Mouse (Mus musculus): ENCODE results near the gene Dnah17.

The Dnah17 gene

GRCm38 (mm10) chr11:118085961-118086360 is 44.5 kb downstream of the Dnah17 start:
- no peak for DNase-seq (ENCODE audit: low spot score)

GRCm38 (mm10) chr11:118085176-118085575 is 45.3 kb downstream of the Dnah17 start:
- no peak for DNase-seq (ENCODE audit: low spot score)

- DNase-seq (ENCODE audit: low spot score), result no peak
Observed at GRCm38 (mm10) chr11:118084266-118084665, 46.2 kb downstream of the Dnah17 start.

DNA sequence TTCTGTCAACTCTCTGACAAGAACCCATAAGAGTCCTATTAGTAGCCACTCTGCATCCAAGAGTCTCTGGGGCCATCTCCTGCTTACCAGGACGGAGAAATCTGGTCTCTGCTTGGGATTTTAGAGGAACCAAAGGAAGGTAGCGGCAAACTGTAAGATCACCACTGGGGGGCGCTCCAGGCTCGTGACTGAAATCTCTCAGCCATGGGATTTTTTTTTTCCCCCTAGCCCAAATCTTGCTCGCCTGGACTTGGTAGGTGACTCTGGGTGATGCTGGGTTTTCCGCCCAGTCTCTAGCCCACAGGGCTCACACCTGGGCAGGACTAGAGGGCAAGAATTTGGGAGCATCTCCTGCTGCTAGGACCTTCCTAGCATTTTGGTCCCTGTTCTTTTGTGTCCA is 46.6 kb downstream of the Dnah17 start:
- DNase-seq (ENCODE audit: low spot score), result no peak

- no peak for DNase-seq (ENCODE audit: low spot score)
Observed at GRCm38 (mm10) chr11:118082294-118082693, 48.1 kb downstream of the Dnah17 start.

DNA sequence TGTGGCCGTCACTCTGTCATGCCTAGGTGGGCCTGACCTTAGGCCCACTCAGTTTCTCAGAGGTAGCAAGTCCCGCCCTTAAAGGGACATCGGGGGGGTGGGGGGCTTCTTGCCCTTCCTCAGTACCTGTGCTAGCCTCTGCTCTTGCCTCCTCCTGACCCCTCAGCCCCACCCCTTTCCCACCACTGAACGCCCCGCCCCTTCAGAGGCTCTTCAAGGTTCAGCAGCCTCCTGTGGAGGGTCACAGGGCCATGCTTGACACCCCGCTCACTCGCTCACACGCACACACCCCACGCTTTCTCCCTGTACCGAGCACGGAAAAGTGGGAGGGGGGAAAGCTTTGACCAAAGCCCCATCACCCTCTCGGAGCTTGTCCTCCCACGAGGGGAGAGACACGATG is 50.7 kb downstream of the Dnah17 start:
- DNase-seq (ENCODE audit: low spot score), result no peak

DNA sequence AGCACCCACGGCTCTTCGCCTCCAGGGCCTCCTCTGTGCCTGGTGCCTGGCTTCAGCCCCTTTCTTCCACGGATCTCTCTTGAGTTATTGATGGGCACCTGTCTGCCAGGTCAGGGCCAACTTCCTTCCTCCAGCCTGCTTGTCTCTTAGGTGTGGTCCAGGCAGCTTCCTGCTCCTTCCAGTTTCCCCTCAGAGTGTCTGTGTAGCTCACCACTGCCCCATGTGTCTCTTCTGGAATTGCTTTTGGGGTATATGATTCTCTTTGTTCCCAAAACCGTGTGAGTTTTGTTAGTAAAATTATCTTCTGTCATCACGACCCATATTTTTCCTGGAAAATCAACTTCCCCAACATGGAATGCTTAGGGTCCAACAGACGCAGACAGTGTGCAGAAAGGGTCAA is 53.5 kb downstream of the Dnah17 start:
- DNase-seq (ENCODE audit: low spot score), result no peak

DNA sequence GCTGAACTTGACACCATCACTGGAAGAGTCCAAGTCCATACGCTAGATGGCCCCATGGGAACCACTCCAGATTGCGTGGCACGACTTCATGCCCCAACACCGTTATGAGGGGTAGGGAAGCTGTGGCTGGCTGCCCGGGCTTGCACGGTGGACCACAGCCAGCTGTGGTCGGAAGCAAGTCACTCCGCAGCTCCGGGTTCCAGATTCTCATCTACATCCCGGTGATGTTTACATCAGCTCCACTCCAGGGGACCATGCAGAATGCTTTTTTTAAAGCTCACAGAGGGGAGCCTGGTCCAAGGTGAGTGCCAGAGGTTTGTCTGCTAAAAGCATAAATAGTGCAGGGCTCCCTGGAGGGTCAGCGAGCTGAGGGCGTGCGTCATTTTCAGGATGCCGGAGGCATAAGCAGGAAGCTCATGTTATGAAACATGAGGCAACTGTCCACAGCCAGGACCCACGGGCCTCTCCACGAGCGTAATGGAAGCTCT is 55.4 kb downstream of the Dnah17 start:
- DNase-seq (ENCODE audit: low spot score), result no peak

GRCm38 (mm10) chr11:118071227-118071912 is 59.1 kb downstream of the Dnah17 start:
- no peak for DNase-seq (ENCODE audit: low spot score)

GRCm38 (mm10) chr11:118068812-118069332 is 61.6 kb downstream of the Dnah17 start:
- no peak for DNase-seq (ENCODE audit: low spot score)

DNA sequence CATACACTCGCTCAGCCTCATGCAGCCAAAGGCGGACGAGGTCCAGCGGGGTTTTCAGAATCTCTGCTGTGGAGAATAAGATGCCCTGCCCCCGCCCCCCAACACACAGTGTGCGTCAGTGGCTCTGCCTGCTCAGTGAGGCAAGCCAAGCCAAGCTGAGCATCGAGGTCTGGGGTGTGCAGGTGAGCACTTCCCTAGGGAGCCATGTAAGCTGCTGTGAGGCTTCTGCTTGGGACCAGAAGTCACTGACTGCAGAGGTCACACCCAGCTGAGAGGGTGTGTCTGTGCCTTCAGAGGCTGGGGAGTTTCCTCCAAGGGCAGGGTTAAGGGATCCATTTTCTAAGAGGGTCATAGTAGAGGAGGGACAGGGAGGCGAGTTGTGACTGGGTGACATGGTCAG is 62.8 kb downstream of the Dnah17 start:
- no peak for DNase-seq (ENCODE audit: low spot score)

DNA sequence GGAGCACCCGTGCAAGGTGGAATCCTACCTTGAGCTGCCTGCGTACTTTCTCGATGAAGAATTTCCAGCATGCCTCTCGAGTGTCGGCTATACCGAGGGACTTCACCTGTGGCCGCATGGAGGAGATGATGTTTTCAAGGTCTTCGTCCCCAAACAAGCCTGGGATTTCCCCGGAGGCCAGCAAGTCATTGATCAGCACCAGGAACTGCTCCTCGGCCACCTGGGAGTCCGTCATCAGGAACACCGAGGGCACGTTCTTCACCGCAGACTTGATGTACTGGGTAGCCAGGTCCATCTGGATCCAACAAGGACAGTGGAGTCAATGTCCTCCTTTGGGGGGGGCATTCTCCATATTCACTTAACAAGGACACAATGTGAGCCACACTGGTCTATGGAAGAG is 70.4 kb downstream of the Dnah17 start:
- DNase-seq (ENCODE audit: low spot score), result no peak

DNA sequence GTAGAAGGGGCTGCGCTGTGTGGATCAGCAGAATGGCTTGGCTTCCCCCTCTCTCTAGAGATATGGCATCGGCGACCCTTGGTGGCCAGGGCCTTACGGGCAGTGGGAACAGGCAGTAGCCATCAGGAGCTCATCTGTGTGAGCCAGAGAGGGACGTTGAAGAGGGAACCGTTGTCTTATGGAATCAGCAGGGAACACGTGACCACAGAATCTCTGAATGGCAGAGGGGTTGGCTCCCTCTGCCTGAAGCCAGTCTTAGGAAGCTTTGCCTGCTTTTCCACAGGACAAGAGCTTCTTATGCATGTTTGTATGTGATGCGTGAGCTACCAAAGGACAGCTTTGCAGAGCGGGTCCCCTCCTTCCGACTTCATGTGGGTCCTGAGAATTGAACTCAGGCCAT is 71.6 kb downstream of the Dnah17 start:
- DNase-seq (ENCODE audit: low spot score), result no peak

DNA sequence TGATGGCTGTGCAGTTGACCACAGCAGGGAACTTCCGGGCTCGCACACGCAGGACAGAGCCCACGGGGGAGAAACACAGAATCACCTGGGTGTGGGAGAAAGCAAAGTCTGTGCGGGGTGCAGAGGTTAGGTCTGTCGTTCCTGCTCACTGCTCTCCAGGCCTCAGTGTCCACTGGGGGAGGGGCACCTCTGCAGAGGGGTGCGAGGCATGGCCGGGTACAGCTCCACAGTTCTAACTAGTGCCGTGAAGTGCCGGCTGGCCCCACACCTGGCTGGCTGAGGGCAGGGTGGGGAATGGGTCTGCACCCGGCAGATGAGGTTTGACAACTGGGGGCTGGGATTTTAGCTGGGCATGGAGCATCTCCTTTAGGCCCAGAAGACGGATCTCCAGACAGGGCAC is 72.1 kb downstream of the Dnah17 start:
- DNase-seq (ENCODE audit: low spot score), result no peak

GRCm38 (mm10) chr11:118050174-118050573 is 80.3 kb downstream of the Dnah17 start:
- no peak for DNase-seq (ENCODE audit: low spot score)

- no peak for DNase-seq (ENCODE audit: low spot score)
Observed at GRCm38 (mm10) chr11:118049641-118050040, 80.8 kb downstream of the Dnah17 start.

- peak; percentile 54 for DNase-seq (ENCODE audit: low spot score)
Observed at GRCm38 (mm10) chr11:118043293-118043907, 87.0 kb downstream of the Dnah17 start.

GRCm38 (mm10) chr11:118042791-118043190 is 87.6 kb downstream of the Dnah17 start:
- DNase-seq (ENCODE audit: low spot score), result no peak

- no peak for DNase-seq (ENCODE audit: low spot score)
Observed at GRCm38 (mm10) chr11:118035068-118035467, 95.4 kb downstream of the Dnah17 start.

DNA sequence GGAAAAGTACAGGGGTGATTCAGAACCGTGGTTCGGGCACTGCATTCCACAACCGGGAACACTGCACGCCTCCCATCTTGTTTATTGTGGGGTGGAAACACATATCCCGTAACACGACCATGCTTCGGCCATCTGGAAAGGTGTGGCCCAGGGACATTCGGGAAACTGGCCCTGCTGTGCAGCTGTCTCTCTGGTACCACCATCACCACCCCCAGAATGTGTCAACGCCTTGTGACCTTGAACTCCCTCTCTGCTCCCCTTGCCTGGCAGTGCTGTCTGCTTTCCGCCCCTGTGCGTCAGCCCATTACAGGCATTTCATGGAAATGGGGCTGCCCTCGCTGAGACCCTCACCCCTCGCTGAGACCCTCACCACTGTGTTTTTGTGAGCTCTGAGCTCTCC is 96.0 kb downstream of the Dnah17 start:
- DNase-seq (ENCODE audit: low spot score), result no peak

GRCm38 (mm10) chr11:118031134-118031533 is 99.3 kb downstream of the Dnah17 start:
- no peak for DNase-seq (ENCODE audit: low spot score)

DNA sequence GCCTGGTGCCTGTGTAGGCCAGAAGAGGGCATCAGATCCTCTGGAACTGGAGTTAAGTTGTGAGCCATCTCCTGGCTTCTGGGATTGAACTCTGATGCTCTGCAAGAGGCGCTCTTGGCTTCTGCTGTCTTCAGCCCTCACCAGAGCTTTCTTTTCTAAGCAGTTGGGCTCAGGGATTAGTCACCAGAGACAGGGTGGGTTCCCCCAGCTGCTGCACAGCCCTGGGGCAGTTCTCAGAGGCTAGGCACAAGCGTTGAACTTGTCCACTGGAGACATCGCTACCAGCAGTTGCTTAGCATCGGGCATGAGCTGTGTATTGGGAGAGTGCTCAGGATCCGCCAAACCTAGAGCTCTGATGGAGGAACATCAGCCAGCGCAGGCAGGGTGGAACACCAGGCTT is 101.3 kb downstream of the Dnah17 start:
- no peak for DNase-seq (ENCODE audit: low spot score)

- no peak for DNase-seq (ENCODE audit: low spot score)
Observed at GRCm38 (mm10) chr11:118024111-118024510, 106.3 kb downstream of the Dnah17 start.

GRCm38 (mm10) chr11:118023475-118023874 is 107.0 kb downstream of the Dnah17 start:
- no peak for DNase-seq (ENCODE audit: low spot score)

Measured in ovary, adult 18-20 months (tissue).